Mouse (Mus musculus) G1E (cell line): ENCODE measurements around the gene Usp42.

ENCODE experiments used
- CTCF ChIP-seq: IDR thresholded peaks from 2 replicates; pipeline ENCODE4 v1.5.1; 2012; ENCODE audit warnings: low read depth, low read length, inconsistent platforms, mixed read lengths
- GATA1 ChIP-seq: IDR thresholded peaks from 2 replicates; pipeline ENCODE4 v1.6.1; 2012; ENCODE audit warnings: borderline replicate concordance, low read length, inconsistent platforms, mixed read lengths

- TF ChIP-seq CTCF (no peak), GATA1 (no peak)
Measured at GRCm38 (mm10) chr5:143686456-143686855, 45.6 kb downstream of the Usp42 start.
